Mouse (Mus musculus) layer of hippocampus, adult 9-11 months (tissue): ENCODE results near the gene Krt28.
A peak's percentile ranks its signal among the peaks of the same experiment; 100 is the strongest.

ENCODE experiments used
- DNase-seq: peaks from one replicate; pipeline ENCODE4 v3.0.0; 2022

The Krt28 gene

GRCm38 (mm10) chr11:99374803-99375202, at the start of gene Krt28:
Gene Krt28 (minus strand): TSS chr11:99374903.
- no peak for DNase-seq

- DNase-seq, result no peak
These were observed 47.5 kb upstream of the Krt28 start, which contains the start of gene Krt12 for GRCm38 (mm10) chr11:99422159-99422558. Gene Krt12 (minus strand): TSS chr11:99422259.

- peak; percentile 14 for DNase-seq
These were observed 45.9 kb upstream of the Krt28 start for GRCm38 (mm10) chr11:99420586-99420985.

GRCm38 (mm10) chr11:99417819-99418218, 43.1 kb upstream of the Krt28 start:
- DNase-seq, result no peak

- peak; percentile 80 for DNase-seq
These were observed 42.2 kb upstream of the Krt28 start for GRCm38 (mm10) chr11:99416902-99417301.

GRCm38 (mm10) chr11:99414463-99415147, 39.9 kb upstream of the Krt28 start:
- DNase-seq, result no peak

GRCm38 (mm10) chr11:99413247-99413646, 38.5 kb upstream of the Krt28 start:
- DNase-seq, result no peak

GRCm38 (mm10) chr11:99406186-99406585, 31.5 kb upstream of the Krt28 start:
- no peak for DNase-seq

GRCm38 (mm10) chr11:99399956-99400549, 25.4 kb upstream of the Krt28 start:
- DNase-seq, result no peak

GRCm38 (mm10) chr11:99398832-99399231, 24.1 kb upstream of the Krt28 start:
- no peak for DNase-seq

- no peak for DNase-seq
These were observed 23.4 kb upstream of the Krt28 start for GRCm38 (mm10) chr11:99398084-99398483.

- no peak for DNase-seq
These were observed 22.0 kb upstream of the Krt28 start for GRCm38 (mm10) chr11:99396661-99397060.

GRCm38 (mm10) chr11:99396034-99396433, 21.3 kb upstream of the Krt28 start:
- no peak for DNase-seq

GRCm38 (mm10) chr11:99392492-99392891, 17.8 kb upstream of the Krt28 start:
- peak; percentile 44 for DNase-seq

GRCm38 (mm10) chr11:99391375-99391774, 16.7 kb upstream of the Krt28 start:
- no peak for DNase-seq

- DNase-seq, result no peak
These were observed 16.2 kb upstream of the Krt28 start for GRCm38 (mm10) chr11:99390866-99391265.

GRCm38 (mm10) chr11:99389264-99389663, 14.6 kb upstream of the Krt28 start, which contains the start of gene Krt10:
Gene Krt10 (minus strand): TSS chr11:99389364.
- no peak for DNase-seq

- no peak for DNase-seq
These were observed 14.0 kb upstream of the Krt28 start for GRCm38 (mm10) chr11:99388661-99389060.

- peak; percentile 86 for DNase-seq
These were observed 11.4 kb upstream of the Krt28 start for GRCm38 (mm10) chr11:99385813-99386721.

- peak; percentile 52 for DNase-seq
These were observed 4.9 kb upstream of the Krt28 start for GRCm38 (mm10) chr11:99379568-99379967.

GRCm38 (mm10) chr11:99369853-99370451, 4.8 kb downstream of the Krt28 start:
- DNase-seq, result peak; percentile 51

GRCm38 (mm10) chr11:99369229-99369628, 5.5 kb downstream of the Krt28 start:
- DNase-seq, result no peak

- no peak for DNase-seq
These were observed 7.9 kb downstream of the Krt28 start for GRCm38 (mm10) chr11:99366791-99367190.
